Mouse (Mus musculus): ENCODE data around the gene Ffar2.

GRCm38 (mm10) chr7:30776104-30776503, 47.5 kb downstream of the Ffar2 start:
- TF ChIP-seq EP300 (IDR thresholded peaks at IDR 0.05) = no peak
- TF ChIP-seq CTCF (IDR thresholded peaks at IDR 0.05) = no peak
